Mouse (Mus musculus) stomach, postnatal 0 days (tissue): Measurements from ENCODE around the gene Arrdc2.

Experiments used
- CTCF ChIP-seq: IDR thresholded peaks from 2 replicates; pipeline ENCODE4 v1.5.1; 2016; ENCODE audit warnings: antibody characterized with exemption, low read depth, mild to moderate bottlenecking, moderate library complexity
- EP300 ChIP-seq: optimal IDR thresholded peaks from 2 replicates; pipeline ENCODE3; 2016; ENCODE audit warnings: antibody characterized with exemption

DNA sequence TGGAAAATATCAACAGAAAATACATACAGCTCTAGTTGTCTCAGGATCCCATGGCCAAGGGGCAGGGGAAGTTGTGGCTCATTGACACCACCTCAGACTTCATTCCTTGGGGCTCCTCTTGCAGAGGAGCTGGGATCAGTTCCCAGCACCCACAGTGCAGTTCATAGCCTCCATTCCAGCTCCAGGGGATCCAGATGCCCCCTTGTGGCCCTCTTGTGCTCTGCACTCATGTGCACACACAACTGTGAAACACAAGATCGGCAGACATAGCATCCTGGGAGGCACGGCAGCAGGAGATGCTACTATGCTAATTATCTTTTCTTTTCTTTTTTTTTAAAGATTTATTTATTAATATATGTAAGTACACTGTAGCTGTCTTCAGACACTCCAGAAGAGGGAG lies 12.5 kb downstream of the Arrdc2 start:
- TF ChIP-seq CTCF (peak; percentile 35), EP300 (no peak)
